Mouse (Mus musculus) midbrain, embryonic 16.5 days (tissue): ENCODE data around the gene Mindy4. TPM values are rescaled to one million over a fixed set of nuclear protein-coding genes. Genes with fewer than 3 reads are reported as not detected.

ENCODE experiments used
- ATAC-seq: fragments of 200-750 bp; cut with Nextera tagmentation; 2 replicates; pipeline ENCODE4 v1.8.0; 2017; ENCODE audit warnings: moderate TSS enrichment
- H3K27ac ChIP-seq: fragments of 300-500 bp; sonication (generic); 2 replicates; pipeline ENCODE4 v1.5.1; 2014; ENCODE audit warnings: mild to moderate bottlenecking, low read length, mixed read lengths
- H3K27me3 ChIP-seq: fragments of 300-500 bp; sonication (generic); 2 replicates; pipeline ENCODE4 v1.6.1; 2014; ENCODE audit warnings: low read depth, low read length, mixed read lengths; ENCODE audit not compliant: control insufficient read depth, insufficient read depth
- H3K36me3 ChIP-seq: fragments of 300-500 bp; sonication (generic); 2 replicates; pipeline ENCODE4 v1.6.1; 2014; ENCODE audit warnings: mild to moderate bottlenecking, low read length, moderate library complexity, mixed read lengths; ENCODE audit not compliant: control insufficient read depth, insufficient read depth
- H3K4me1 ChIP-seq: fragments of 300-500 bp; sonication (generic); 2 replicates; pipeline ENCODE4 v1.6.1; 2014; ENCODE audit warnings: mild to moderate bottlenecking, low read length, mixed read lengths; ENCODE audit not compliant: control insufficient read depth, insufficient read depth
- H3K4me2 ChIP-seq: fragments of 300-500 bp; sonication (generic); 2 replicates; pipeline ENCODE4 v1.6.1; 2014; ENCODE audit warnings: mild to moderate bottlenecking, low read length, mixed read lengths
- H3K4me3 ChIP-seq: fragments of 300-500 bp; sonication (generic); 2 replicates; pipeline ENCODE4 v1.5.1; 2014; ENCODE audit warnings: low read depth, mild to moderate bottlenecking, low read length, moderate library complexity, mixed read lengths
- H3K9ac ChIP-seq: fragments of 300-500 bp; sonication (generic); 2 replicates; pipeline ENCODE4 v1.6.1; 2014; ENCODE audit warnings: low read depth, low read length, mixed read lengths
- H3K9me3 ChIP-seq: fragments of 300-500 bp; sonication (generic); replicated peaks from 2 replicates; pipeline ENCODE4 v1.6.1; 2014; ENCODE audit warnings: mild to moderate bottlenecking, low read length, mixed read lengths; ENCODE audit not compliant: control insufficient read depth, poor library complexity, severe bottlenecking
- WGBS: fragments of 180-500 bp; shearing (Covaris S2); extraction: QIAGEN DNeasy Blood & Tissue Kit; methylation state at CpG from one replicate; pipeline ENCODE4 v1.1.7; 2014; 5-methylcytosine and 5-hydroxymethylcytosine counted together
- polyA plus RNA-seq: library from polyadenylated mRNA; unstranded; fragments of >200 nt; fragmentation: Nextera tagmentation; extraction: Ambion mirVana; gene quantifications from 2 replicates; pipeline ENCODE4 v1.2.1, GENCODE M21; 2015

The Mindy4 gene
- polyA plus RNA-seq, 1 experiment from 2014 or later: 12.6 TPM

- Histone ChIP-seq H3K36me3 (no peaks in the 10 kb centered on the region), H3K4me3 (no peak overlapping the region), H3K27me3 (no peaks in the 10 kb centered on the region), H3K9ac (no peak overlapping the region), H3K4me2 (no peak overlapping the region), H3K4me1 (no peaks in the 10 kb centered on the region), H3K9me3 (no peaks in the 10 kb centered on the region), H3K27ac (no peak overlapping the region)
- WGBS: 81% methylated on average over 4 of the region's 4 CpGs
- ATAC-seq: no peak
These were observed 73.6 kb downstream of the Mindy4 start for GRCm38 (mm10) chr6:55276692-55277282.

- no peaks in the 10 kb centered on the region for H3K27me3 ChIP-seq
- 86% methylated on average over 6 of the region's 6 CpGs for WGBS
- H3K9ac ChIP-seq: no peak overlapping the region
- no peak for ATAC-seq
- no peak overlapping the region for H3K4me3 ChIP-seq
- H3K9me3 ChIP-seq: no peaks in the 10 kb centered on the region
- H3K4me2 ChIP-seq: no peak overlapping the region
- peaks cover 3% of the 10 kb centered on the region; the same call in 1 of the 2 replicates for H3K36me3 ChIP-seq
- no peaks in the 10 kb centered on the region for H3K4me1 ChIP-seq
- H3K27ac ChIP-seq: no peak overlapping the region
These were observed 74.9 kb downstream of the Mindy4 start for GRCm38 (mm10) chr6:55278086-55278485.

DNA sequence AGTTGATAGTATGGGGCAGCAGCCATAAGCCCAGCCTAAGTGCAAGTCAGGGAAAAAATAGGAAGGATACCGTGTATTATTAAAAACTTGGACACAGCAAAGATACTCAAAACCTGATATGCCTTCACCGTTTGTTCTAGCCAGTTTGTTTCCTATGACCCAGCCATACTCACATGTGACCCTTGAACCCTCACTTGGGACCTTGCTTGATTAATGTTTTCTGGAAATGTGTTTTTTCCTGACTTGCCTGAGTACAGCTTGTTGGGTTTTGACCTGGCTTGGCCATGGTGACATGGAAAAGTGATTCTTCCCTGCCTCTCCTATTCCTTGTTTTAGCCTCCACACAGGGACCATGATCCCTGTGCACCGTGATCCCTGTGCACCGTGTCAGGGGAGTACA lies 75.3 kb downstream of the Mindy4 start:
- H3K9me3 ChIP-seq: no peaks in the 10 kb centered on the region
- no peak for ATAC-seq
- no peak overlapping the region for H3K4me2 ChIP-seq
- no peak overlapping the region for H3K27ac ChIP-seq
- peaks cover 3% of the 10 kb centered on the region; the same call in 1 of the 2 replicates for H3K36me3 ChIP-seq
- no peaks in the 10 kb centered on the region for H3K4me1 ChIP-seq
- no peak overlapping the region for H3K4me3 ChIP-seq
- no peak overlapping the region for H3K9ac ChIP-seq
- no peaks in the 10 kb centered on the region for H3K27me3 ChIP-seq
- 95% methylated on average over 4 of the region's 4 CpGs for WGBS

DNA sequence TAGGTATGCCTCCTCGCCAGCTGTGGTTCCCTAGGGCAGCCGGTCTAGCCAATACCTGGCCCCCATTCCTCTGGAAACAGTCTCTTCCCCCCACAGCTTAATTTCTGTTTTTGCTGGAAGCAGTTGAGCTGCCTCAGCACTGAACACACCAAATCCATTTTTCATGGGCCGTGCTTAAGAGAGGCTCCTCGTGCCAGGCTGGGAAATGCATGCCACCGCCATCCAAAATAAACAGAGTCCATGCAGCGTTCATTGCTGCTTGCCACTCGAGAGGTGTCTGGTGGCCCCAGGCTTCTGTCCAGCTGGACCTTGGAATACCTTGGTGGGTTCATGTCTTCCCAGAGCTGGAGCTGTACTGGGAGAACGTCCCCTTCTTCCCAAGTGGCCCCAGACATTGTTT lies 77.8 kb downstream of the Mindy4 start:
- no peak overlapping the region for H3K4me2 ChIP-seq
- no peak overlapping the region for H3K9ac ChIP-seq
- H3K27me3 ChIP-seq: no peaks in the 10 kb centered on the region
- H3K4me1 ChIP-seq: no peaks in the 10 kb centered on the region
- H3K36me3 ChIP-seq: peaks cover 3% of the 10 kb centered on the region; the same call in 1 of the 2 replicates
- no peaks in the 10 kb centered on the region; the same call in 1 of the 2 replicates for H3K9me3 ChIP-seq
- no peak for ATAC-seq
- H3K4me3 ChIP-seq: no peak overlapping the region
- H3K27ac ChIP-seq: no peak overlapping the region
- 93% methylated on average over 8 of the region's 8 CpGs for WGBS

- no peak for ATAC-seq
- Histone ChIP-seq H3K9me3 (no peaks in the 10 kb centered on the region; the same call in 1 of the 2 replicates), H3K4me2 (no peak overlapping the region), H3K27me3 (no peaks in the 10 kb centered on the region), H3K9ac (no peak overlapping the region), H3K4me3 (no peak overlapping the region), H3K36me3 (peaks cover 3% of the 10 kb centered on the region; the same call in 1 of the 2 replicates), H3K27ac (no peak overlapping the region), H3K4me1 (no peaks in the 10 kb centered on the region)
- WGBS: 91% methylated on average over 7 of the region's 7 CpGs
These were observed 78.5 kb downstream of the Mindy4 start for GRCm38 (mm10) chr6:55281687-55282086.

GRCm38 (mm10) chr6:55282348-55282747 lies 79.2 kb downstream of the Mindy4 start:
- Histone ChIP-seq H3K4me2 (no peak overlapping the region), H3K36me3 (peaks cover 3% of the 10 kb centered on the region; the same call in 1 of the 2 replicates), H3K4me1 (no peaks in the 10 kb centered on the region), H3K9ac (no peak overlapping the region), H3K27ac (no peak overlapping the region), H3K27me3 (no peaks in the 10 kb centered on the region), H3K9me3 (no peaks in the 10 kb centered on the region; the same call in 1 of the 2 replicates), H3K4me3 (no peak overlapping the region)
- no peak for ATAC-seq
- 96% methylated on average over 8 of the region's 8 CpGs for WGBS

- Histone ChIP-seq H3K9me3 (no peaks in the 10 kb centered on the region; the same call in 1 of the 2 replicates), H3K4me3 (no peak overlapping the region), H3K36me3 (peaks cover 3% of the 10 kb centered on the region; the same call in 1 of the 2 replicates), H3K27me3 (no peaks in the 10 kb centered on the region), H3K4me2 (no peak overlapping the region), H3K27ac (no peak overlapping the region), H3K9ac (no peak overlapping the region), H3K4me1 (no peaks in the 10 kb centered on the region)
- no peak; the same call in 1 of the 2 replicates for ATAC-seq
- 36% methylated on average over 5 of the region's 5 CpGs for WGBS
These were observed 82.0 kb downstream of the Mindy4 start for GRCm38 (mm10) chr6:55285218-55285617.

DNA sequence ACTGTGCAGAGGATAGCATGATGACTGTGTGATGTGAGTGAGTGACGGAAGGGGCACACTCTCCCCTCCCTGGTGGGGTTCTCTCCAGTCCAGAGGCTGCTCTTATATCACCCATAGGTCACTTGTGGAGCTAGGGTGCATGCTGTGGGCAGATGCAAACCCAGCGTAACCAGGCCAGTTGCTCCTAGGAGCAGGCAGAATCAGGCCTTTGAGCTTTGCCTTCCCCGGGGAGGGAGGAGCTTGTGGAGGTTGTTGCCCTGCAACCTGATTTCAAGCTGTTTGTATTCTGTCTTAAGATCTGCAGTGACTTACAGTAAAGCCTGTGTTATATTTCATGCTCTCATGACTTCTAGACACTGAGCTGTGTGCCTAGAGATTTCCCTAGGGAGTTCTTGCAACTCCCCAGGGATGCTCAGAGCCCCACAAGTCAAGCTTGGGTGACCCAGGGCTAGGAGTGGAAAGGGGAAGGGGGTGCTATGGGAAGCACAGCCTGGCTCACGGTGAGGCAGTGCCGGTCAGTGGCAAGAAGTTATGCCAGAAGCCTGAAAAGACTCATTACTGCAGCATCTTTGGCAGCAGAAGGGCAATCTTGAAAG lies 84.9 kb downstream of the Mindy4 start:
- Histone ChIP-seq H3K4me3 (no peak overlapping the region), H3K4me2 (no peak overlapping the region), H3K27me3 (no peaks in the 10 kb centered on the region), H3K9me3 (no peaks in the 10 kb centered on the region; the same call in 1 of the 2 replicates), H3K27ac (no peak overlapping the region), H3K9ac (no peak overlapping the region), H3K4me1 (no peaks in the 10 kb centered on the region), H3K36me3 (no peaks in the 10 kb centered on the region)
- no peak for ATAC-seq
- WGBS: 86% methylated on average over 5 of the region's 5 CpGs

GRCm38 (mm10) chr6:55294549-55295131 lies 91.5 kb downstream of the Mindy4 start:
- no peak for ATAC-seq
- Histone ChIP-seq H3K36me3 (peaks cover 9% of the 10 kb centered on the region), H3K27ac (no peak overlapping the region), H3K9me3 (no peaks in the 10 kb centered on the region), H3K9ac (no peak overlapping the region), H3K4me1 (peaks cover 3% of the 10 kb centered on the region; the same call in 1 of the 2 replicates), H3K4me2 (no peak overlapping the region), H3K27me3 (no peaks in the 10 kb centered on the region), H3K4me3 (no peak overlapping the region)
- 52% methylated on average over 19 of the region's 19 CpGs for WGBS
